Mouse (Mus musculus): ENCODE measurements around the gene Sim2. TPM values are rescaled to one million over a fixed set of nuclear protein-coding genes. Genes with fewer than 3 reads are reported as not detected.
A peak's percentile ranks its signal among the peaks of the same experiment; 100 is the strongest.

The Sim2 gene
- total RNA-seq, 2 experiments from 2014 or later = not detected

DNA sequence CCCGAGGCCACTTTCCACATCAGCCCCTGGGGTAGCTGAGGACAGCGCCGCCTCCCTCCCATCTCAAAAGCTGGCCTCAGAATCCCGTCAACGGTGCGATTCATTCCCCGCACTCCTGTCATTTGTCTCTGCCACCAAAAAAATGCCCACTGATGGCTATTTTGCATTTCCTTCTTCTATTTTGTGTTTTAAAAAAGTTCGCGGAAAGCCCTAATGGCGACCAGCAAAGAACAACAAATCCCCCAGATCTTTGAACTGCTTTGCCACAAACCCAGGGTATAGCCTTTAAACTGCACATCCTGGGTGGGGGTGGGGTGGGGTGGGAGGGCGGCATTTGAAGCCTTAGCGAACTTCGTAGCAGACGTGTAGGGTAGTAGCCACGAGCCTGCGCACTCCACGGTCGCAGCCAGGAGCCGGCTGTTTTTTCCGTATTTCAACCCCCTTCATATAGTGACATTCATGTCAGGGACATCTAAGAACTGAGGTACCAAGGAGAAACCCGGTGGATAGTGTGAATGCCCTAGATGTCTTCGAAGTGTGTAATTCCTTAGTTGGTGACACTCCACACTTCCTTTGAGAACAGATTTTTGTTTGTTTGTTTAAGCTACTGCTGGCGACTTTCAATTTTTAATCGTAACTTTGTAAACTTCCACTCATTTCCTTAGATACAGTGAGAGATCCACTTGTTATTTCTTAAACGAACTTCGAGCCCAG lies 10.5 kb downstream of the Sim2 start:
- no peak for DNase-seq

DNA sequence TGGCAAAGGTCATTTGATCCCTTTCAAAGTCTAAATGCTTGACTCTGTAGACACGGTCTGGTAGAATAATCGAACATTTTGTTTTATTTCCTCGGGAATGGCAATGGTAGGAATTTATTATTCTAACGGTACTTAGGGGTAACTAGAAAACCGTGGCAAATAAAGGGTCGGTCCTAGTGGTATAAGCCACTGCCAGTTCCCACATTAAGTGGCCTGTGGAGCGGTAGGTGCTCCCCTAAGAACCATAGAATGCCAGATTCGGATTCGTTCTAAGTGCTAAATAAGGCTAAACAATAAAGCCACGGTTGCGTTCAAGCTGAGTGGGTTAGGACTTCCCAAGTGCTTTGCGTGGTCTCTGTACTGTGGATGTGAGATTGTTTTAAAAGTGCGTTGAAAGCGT lies 11.7 kb downstream of the Sim2 start:
- DNase-seq = no peak

DNA sequence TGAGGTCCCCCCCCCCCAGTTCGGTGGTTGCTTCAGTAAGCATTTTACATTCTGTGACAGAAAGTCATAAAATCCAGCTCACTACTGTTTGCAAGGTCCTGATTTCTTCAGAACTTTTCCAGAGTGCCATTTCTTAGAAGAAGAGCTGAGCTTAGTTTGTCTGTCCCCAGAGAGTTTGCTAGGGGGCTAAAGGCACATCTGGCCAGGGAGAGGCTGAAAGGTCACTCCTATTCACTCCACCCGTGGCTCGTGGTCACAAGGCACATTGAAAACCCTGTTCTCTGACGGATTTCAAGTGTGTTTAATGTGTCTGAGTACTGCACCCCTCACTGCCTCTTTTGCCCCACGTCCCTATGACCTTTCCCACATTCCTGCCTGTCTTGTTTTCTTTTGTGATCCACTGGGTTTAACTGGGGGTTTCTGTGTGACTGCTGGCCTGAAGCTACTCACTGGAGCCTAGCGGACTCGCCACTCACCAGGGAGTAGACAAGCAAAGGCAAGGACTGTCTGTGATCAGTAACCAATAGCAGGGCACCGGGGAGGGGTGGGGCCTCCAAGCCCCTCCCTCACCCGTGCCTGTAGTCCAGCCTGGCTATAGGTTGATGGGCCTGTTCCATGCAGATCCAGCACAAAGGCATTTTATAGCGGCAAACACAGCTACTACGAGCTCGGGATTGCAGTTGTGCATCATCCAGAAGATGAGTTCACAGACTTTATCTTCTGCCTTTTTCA lies 13.2 kb downstream of the Sim2 start:
- no peak for DNase-seq

DNA sequence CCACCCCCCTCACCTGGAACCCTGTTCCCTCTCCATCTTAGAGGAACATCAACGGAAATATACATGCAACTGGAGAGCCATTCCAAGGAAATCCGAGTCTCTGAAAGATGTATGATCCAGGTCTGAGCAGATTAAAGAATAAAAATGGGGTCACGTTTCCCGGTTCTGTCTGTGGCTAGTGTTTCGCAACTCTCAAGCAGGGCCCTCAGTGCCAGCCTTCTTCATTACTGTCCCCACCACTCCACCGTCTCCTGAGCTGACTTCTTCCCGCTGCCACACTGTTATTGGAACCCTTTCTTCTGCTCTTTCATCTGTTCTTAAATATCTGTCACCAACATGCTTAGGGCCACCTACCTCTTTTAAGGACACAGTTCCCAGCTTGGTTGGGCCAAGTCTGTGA lies 28.4 kb downstream of the Sim2 start:
- no peak for DNase-seq

DNA sequence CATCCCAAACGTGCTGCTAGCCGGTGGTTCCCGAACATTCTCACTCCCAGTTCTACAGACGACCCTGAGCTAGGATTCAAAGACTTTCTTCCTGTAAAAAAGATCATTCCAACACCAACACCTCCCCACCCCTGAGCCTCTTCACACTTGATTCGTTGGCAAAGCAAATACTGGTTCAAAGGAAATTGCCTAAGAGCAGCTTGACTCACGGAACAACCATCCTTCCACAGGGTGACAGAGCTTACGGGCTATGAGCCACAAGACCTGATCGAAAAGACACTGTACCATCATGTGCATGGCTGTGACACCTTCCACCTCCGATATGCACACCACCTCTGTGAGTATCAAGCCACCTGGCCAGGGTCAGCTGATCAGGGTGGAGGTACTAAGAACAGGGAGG lies 30.0 kb downstream of the Sim2 start:
- DNase-seq = no peak

DNA sequence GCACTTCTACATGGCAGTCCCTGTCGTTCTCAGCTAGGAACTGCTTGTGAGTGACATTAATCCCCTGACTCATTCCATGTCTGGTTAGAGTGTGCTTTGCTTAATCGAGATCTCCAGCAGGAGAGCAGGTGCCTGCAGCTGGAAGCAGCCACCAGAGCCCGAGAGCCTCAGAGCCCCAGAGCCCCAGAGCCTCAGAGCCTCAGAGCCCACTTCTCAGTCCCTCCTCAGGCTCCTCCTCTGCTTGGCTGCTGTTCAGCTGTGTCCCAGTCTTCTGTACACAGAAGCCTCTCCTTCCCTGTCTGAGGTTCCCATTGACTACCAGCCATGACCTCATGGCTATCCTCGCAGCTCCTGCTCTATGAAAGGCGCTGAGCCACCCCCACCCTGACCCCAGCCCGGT lies 32.6 kb downstream of the Sim2 start:
- DNase-seq = no peak

DNA sequence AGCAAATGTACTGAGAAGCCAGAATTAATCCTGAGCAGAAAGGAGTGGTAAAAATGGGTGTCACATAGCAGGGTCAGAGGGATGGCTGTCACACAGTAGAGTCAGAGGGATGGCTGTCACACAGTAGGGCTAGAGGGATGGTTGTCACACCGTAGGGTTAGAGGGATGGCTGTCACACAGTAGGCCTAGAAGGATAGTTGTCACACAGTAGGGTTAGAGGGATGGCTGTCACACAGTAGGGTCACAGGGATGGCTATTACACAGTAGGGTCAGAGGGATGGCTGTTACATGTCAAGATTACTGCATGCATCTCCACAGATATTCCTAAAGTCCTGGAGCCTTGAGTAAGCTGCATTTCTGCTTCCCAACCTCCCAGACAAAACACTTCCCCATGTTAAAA lies 33.7 kb downstream of the Sim2 start:
- no peak for DNase-seq

DNA sequence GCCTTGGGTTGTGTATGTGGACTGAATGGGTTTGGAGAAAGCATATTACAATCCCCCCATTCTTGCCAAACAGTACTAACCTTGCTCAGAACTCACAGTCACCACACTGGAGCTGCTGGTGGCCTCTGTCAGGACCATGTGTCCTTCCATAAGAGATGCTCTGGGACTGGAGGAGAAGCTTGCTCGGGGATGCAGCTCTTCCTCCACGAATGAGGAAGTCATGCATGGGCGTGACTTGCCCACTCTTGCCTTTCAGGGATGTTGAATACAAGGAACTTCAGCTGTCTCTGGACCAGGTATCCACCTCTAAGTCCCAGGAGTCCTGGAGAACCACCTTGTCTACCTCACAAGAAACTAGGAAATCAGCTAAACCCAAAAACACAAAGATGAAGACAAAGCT lies 37.6 kb downstream of the Sim2 start:
- no peak for DNase-seq

DNA sequence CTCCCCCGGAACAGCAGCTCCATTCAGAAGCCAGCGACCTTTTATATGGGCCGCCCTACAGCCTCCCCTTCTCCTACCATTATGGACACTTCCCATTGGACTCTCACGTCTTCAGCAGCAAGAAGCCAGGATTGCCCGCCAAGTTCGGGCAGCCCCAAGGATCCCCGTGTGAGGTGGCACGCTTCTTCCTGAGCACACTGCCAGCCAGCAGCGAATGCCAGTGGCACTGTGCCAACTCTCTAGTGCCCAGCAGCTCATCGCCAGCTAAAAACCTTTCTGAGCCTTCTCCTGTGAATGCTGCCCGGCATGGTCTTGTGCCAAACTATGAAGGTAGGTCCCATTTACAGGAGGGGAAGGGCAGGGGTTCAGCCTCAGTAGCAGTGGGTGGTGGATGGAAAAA lies 38.5 kb downstream of the Sim2 start:
- peak; percentile 73 to 78 for DNase-seq

DNA sequence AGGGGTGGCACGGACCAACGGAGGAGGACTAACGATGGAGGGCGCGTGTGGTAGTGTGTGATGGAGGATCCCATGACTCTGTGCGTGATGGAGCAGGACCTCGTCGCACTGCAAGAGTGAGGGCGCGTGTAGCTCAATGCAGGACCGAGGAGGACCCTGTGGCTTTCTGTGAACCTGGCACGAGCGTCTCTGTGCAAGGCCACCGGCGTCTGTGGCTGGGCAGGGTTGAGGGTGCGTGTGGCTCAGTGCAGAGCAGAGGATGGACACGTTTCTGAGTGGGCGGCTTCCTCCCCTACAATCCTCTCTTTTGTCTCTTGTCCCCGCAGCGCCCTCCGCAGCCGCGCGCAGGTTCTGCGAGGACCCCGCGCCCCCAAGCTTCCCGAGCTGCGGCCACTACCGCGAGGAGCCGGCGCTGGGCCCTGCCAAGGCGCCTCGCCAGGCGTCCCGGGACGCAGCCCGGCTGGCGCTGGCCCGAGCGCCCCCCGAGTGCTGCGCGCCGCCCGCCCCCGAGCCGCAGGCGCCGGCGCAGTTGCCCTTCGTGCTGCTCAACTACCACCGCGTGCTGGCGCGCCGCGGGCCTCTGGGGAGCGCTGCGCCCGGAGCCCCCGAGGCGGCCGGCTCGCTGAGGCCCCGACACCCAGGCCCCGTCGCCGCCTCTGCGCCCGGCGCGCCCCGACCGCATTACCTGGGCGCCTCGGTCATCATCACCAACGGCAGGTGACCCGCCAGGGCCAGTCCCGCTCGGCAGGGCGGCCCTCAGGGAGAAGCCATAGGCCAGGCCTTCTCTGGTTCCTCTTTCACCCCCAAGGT lies 40.6 kb downstream of the Sim2 start:
- no peak for DNase-seq

DNA sequence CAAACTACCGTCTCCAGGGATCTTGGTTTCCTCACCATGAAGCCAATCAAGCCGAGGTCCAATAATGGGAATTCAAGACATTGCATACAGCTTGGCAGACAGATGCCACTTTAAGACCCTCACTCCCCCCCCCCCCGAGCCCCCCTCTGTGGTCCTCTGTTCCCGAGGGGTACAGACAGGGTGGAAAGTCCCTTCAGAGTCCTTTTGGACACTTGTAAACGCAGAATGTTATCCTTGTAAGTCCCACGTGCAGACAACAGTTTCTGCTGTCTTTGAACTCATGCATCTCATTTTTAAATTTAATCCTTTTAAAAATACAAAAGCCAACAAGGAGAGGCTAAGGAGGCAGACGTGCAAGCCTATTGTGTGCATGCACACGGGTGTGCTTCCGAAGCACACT lies 41.5 kb downstream of the Sim2 start:
- DNase-seq = no peak

DNA sequence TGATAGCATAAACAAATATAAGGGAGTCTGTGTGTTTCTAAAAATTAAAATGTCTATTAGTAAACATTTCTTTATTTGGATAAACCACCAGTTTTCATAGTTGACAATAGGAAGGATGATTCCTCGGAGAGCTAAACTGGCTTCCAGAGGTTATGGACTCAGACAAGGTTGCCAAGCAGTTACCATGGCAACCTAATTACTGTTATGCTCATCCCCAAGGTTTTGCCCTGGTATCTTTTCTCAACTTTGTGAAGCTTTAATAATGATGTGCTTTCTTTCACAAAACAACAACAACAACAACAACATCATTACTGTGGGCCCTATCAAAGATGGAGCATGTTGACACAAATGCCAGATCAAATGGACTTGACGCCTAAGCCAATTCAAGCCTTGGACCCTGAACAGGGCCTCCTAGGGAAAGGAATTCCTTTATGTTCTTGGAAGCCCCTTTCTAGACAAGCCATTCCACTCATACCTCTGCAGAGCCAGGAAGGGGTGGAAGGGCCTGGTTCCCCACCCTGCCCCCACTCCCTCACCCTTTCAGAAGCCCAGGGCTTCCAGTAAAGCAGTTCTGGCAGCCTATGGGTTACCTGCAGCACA lies 43.6 kb downstream of the Sim2 start:
- DNase-seq = no peak

DNA sequence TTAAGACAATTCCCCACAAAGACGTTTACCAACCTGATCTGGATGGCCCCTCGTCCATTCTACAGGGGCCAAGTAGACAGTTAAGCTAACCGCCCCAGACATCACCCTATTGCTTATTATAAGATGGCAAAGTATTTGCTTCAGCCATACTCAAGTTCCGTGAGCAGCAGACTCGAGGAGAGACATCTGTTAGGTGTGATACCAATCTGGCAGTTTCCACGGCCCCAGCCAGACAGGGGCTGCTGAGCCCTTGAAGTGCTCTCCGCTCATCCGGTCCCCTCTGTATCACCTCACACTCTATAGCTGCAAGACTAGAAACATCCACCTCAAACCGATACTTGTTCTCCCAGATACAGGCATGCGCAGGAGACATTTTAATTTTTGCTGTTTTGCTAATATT lies 49.5 kb downstream of the Sim2 start:
- no peak for DNase-seq

DNA sequence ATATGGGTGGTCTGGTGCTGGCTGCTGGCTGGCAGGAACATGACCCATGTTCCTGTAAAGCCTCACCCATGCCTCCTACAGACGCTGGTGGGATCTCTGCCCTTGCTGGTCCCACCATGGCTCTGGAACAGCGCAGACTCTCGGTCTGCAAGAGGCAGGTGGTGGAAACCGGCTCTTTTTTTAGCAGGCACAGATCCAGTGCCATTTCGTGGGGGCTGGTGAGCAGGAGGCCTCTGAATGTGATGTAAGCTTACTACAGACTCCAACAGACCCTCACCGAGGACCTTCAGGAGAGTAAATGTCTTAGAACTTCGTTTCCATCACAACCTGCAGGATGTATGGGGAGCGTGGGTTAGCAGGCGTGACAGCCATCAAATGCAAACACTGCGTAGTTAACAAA lies 56.0 kb downstream of the Sim2 start:
- DNase-seq = no peak

DNA sequence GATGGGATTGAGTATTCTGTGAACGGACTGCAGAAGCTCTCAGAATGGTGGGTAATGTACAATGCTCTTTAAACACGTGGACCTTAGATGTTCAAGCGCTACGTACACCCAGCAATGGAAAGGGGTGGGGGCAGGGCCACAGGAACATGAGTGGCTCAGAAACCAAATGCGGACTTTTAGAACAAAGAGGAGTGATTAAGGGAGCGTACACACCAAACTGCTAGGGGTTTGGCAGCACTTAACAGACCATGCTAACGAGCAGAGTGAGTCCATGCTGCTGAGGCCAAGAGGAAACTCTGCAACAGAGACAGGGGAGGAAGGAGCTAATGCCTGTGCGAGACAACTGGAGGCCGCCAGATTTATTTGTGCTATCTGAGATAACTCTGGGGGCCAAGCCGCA lies 58.6 kb downstream of the Sim2 start:
- DNase-seq = peak; percentile 14 to 46

DNA sequence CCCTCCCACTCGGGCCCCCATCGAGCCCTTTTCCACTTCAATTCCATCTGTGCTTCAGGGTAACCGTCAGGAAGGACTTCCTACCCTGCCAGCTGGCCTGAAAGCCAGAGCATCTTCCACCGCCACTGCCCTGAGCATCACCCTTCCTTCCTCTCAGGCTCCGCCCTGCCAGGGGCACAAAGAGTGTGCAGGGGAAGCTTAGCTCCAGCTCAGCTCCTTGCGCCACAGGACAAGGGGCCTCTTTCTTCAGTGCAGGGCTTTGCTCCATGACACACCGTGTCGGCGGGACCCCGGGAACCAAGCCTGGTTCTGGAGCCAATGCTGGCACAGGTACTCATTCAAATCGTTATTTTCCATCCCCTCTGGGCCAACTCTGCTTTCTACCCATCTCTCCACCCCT lies 63.4 kb downstream of the Sim2 start:
- peak; percentile 17 to 18 for DNase-seq

DNA sequence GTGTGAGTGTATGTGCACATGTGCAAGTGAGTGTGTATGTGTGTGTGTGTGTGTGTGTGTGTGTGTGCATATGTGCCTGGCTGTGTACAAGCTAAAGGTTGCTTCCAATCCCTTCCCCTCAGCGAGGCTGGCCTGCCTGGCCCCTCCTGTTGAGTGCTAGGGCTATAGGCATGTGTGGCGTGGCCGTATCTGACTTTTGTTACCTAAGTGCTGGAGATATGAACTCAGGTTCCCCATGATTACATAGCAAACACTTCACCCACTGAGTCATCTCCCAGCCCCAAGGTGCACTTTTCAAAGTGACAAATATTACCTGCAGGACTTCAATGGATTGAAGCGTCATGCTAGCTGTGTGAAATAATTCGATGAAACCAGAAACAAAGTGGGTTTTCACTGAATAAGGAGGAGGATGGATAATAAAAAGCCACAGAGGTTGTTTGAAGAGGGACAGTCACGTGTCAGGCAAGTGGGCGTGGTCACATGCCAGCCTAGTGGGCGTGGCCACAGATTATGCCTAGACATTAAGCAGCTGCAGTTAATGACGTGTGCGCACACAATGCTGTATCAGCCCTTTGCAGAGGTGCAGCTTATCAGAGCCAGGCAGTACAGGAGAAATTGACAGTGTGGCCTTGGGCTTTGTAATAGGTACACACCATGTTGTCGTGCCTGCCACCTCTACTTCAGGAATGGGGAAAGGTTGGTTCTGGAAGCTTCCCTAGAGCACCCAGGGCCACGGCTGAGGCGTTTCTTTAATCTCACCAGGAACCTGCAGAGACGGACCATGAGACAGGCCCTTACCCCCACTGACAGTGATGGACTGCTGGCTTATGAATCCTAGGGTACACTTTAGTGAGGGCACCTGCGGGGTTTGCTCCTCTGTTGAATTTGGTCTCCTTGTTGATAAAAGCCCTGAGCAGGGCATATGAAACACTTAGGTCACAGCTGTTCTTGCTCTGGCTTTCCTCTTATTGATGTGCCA lies 65.7 kb downstream of the Sim2 start:
- DNase-seq = no peak

DNA sequence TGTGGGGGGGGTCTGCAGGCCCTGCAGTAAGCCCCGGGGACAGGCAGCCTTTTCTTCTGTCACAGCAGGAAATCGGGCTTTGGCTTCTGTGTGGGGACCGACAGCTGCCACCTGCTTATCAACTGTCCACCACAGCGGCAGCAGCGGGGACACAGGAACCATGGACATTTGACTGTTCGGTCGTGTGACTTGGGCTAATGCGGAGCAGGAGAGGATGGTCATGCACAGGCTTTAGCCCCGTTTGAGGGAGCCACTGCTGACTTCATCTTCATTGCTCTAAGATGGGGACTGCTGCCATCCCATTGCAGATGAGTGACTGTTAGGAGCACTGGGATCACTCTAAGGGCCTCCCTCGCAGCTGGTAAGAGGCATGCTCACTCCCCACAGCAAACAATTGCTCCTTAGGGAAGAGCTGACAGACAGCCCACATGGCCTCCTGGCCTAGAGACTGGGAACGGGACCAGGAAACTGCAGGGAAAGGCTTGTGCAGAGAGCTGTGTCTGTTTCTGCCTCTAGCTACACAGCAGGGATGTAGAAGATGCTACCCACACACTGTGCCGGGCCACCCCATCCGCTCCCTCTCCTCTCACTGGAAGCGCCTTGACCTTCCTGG lies 70.4 kb downstream of the Sim2 start:
- DNase-seq = no peak

DNA sequence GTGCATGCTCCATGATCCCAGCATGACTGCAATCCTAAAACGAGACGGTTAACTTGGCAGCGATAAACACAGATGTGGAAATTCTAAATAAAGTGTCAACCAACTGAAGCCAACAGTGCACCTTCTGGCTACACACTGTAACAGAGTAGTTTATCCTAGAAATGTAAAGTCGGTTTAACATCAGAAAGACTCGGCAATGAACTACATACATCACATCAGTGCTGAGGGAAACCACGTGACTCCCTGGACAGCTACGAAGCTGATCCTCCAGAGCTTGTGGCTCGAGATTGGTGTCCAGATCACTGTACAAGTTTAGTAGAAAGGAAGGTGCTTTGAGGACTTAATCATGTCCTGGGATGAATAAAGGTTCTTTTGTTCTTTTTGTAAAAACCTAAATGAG lies 73.1 kb downstream of the Sim2 start:
- DNase-seq = no peak

DNA sequence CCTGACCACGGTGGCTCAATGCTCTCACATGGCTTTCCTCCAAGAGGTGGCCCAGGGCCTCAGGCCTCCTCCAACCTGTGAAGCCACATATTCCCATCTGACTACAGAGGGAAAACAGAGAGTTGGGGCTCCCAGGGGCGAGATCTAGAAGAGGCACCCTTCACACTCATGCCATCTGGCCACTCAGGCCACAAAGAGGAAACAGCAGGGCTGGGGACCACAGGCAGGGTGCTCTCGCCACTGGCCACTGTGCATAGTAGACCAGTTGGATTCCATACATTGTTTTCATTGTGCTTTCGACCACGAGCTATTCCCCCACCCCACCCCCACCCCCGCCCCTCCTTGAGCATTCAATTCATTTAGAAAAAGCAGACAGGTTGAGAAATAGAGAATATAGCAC lies 77.3 kb downstream of the Sim2 start:
- no peak for DNase-seq

DNA sequence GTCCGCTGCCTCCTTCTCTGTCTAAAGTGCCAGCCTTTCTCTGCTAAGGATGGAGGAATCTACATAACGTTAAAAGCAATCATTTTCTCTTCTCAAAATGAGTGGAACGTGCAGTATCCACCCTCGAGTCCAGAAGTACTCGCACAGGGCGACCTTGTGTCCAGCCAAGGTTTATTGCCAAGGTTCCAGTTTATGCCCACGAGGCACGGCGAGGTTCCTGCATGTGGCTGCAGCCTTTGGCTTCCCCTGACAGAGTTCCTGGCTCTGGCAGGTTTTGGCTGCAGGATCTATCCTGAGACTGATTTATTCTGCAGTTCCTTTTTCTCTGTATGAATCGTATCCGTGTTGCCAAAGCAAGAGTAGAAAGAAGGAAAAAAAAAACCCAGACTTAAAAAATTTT lies 78.3 kb downstream of the Sim2 start:
- DNase-seq = peak; percentile 67 to 70

Measured in adrenal gland, postnatal 36 days (tissue).